Mouse (Mus musculus) embryonic facial prominence, embryonic 10.5 days (tissue): ENCODE measurements around the gene Lrrc75a. TPM values are rescaled to one million over a fixed set of nuclear protein-coding genes. Genes with fewer than 3 reads are reported as not detected.
A peak's percentile ranks its signal among the peaks of the same experiment; 100 is the strongest.

Experiments
- DNase-seq: peaks from one replicate; pipeline ENCODE4 v3.0.0-alpha.2; 2017; ENCODE audit warnings: low spot score
- H3K27ac ChIP-seq: fragments of 300-500 bp; sonication (generic); replicated peaks from 2 replicates; pipeline ENCODE4 v1.5.1; 2016; ENCODE audit warnings: mild to moderate bottlenecking
- H3K27me3 ChIP-seq: fragments of 300-500 bp; sonication (generic); replicated peaks from 2 replicates; pipeline ENCODE4 v1.6.1; 2016; ENCODE audit warnings: low read depth, mild to moderate bottlenecking; ENCODE audit not compliant: poor library complexity, severe bottlenecking
- H3K36me3 ChIP-seq: fragments of 300-500 bp; sonication (generic); replicated peaks from 2 replicates; pipeline ENCODE4 v1.6.1; 2016; ENCODE audit warnings: mild to moderate bottlenecking, moderate library complexity
- H3K4me1 ChIP-seq: fragments of 300-500 bp; sonication (generic); 2 replicates; pipeline ENCODE4 v1.6.1; 2016
- H3K4me3 ChIP-seq: fragments of 300-500 bp; sonication (generic); 2 replicates; pipeline ENCODE4 v1.5.1; 2016; ENCODE audit warnings: mild to moderate bottlenecking, moderate library complexity
- H3K9me3 ChIP-seq: fragments of 300-500 bp; sonication (generic); 2 replicates; pipeline ENCODE4 v1.6.1; 2016; ENCODE audit warnings: mild to moderate bottlenecking
- WGBS: fragments of 180-500 bp; shearing (Covaris S2); methylation state at CpG from one replicate; pipeline ENCODE4 v1.1.7; 2016; 5-methylcytosine and 5-hydroxymethylcytosine counted together
- polyA plus RNA-seq: library from polyadenylated mRNA; unstranded; fragments of >200 nt; fragmentation: Nextera tagmentation; extraction: Ambion mirVana; gene quantifications from 2 replicates; pipeline ENCODE4 v1.2.1, GENCODE M21; 2016

The Lrrc75a gene
- polyA plus RNA-seq, 1 experiment from 2014 or later: 12.9 TPM

- H3K27ac ChIP-seq: no peak overlapping the region
- H3K4me3 ChIP-seq: no peak overlapping the region
- 87% methylated on average over 10 of the region's 10 CpGs for WGBS
- peaks cover 66% of the 10 kb centered on the region for H3K4me1 ChIP-seq
- peaks cover 25% of the 10 kb centered on the region for H3K36me3 ChIP-seq
- H3K9me3 ChIP-seq: no peaks in the 10 kb centered on the region
- no peak for DNase-seq
- H3K27me3 ChIP-seq: no peaks in the 10 kb centered on the region
These were observed 4.5 kb downstream of the Lrrc75a start for GRCm38 (mm10) chr11:62643681-62644363.

GRCm38 (mm10) chr11:62643011-62643631, 5.2 kb downstream of the Lrrc75a start:
- Histone ChIP-seq H3K36me3 (peaks cover 26% of the 10 kb centered on the region), H3K4me3 (no peak overlapping the region), H3K4me1 (peaks cover 72% of the 10 kb centered on the region), H3K9me3 (no peaks in the 10 kb centered on the region), H3K27me3 (no peaks in the 10 kb centered on the region), H3K27ac (no peak overlapping the region)
- no peak for DNase-seq
- 71% methylated on average over 8 of the region's 8 CpGs for WGBS

GRCm38 (mm10) chr11:62642023-62642844, 6.1 kb downstream of the Lrrc75a start:
- Histone ChIP-seq H3K27ac (no peak overlapping the region), H3K4me1 (peaks cover 70% of the 10 kb centered on the region), H3K9me3 (no peaks in the 10 kb centered on the region), H3K4me3 (no peak overlapping the region), H3K27me3 (no peaks in the 10 kb centered on the region), H3K36me3 (peaks cover 35% of the 10 kb centered on the region)
- DNase-seq: no peak
- WGBS: 72% methylated on average over 11 of the region's 11 CpGs

- Histone ChIP-seq H3K27ac (no peak overlapping the region), H3K36me3 (peaks cover 36% of the 10 kb centered on the region), H3K27me3 (no peaks in the 10 kb centered on the region), H3K4me1 (peaks cover 67% of the 10 kb centered on the region), H3K4me3 (no peak overlapping the region), H3K9me3 (no peaks in the 10 kb centered on the region)
- 88% methylated on average over 3 of the region's 3 CpGs for WGBS
- DNase-seq: no peak
These were observed 7.9 kb downstream of the Lrrc75a start for GRCm38 (mm10) chr11:62640378-62640777.

- no peak for DNase-seq
- peaks cover 50% of the 10 kb centered on the region for H3K4me1 ChIP-seq
- H3K36me3 ChIP-seq: peaks cover 24% of the 10 kb centered on the region
- WGBS: 91% methylated on average over 4 of the region's 4 CpGs
- no peak overlapping the region for H3K27ac ChIP-seq
- no peaks in the 10 kb centered on the region for H3K9me3 ChIP-seq
- no peaks in the 10 kb centered on the region for H3K27me3 ChIP-seq
- no peak overlapping the region for H3K4me3 ChIP-seq
These were observed 9.9 kb downstream of the Lrrc75a start for GRCm38 (mm10) chr11:62638402-62638801.

- DNase-seq: no peak
- 91% methylated on average over 6 of the region's 6 CpGs for WGBS
- Histone ChIP-seq H3K27me3 (no peaks in the 10 kb centered on the region), H3K36me3 (peaks cover 23% of the 10 kb centered on the region), H3K27ac (no peak overlapping the region), H3K9me3 (no peaks in the 10 kb centered on the region), H3K4me1 (peaks cover 44% of the 10 kb centered on the region), H3K4me3 (no peak overlapping the region)
These were observed 10.5 kb downstream of the Lrrc75a start for GRCm38 (mm10) chr11:62637806-62638205.

- Histone ChIP-seq H3K36me3 (peaks cover 23% of the 10 kb centered on the region), H3K4me3 (no peak overlapping the region), H3K4me1 (peaks cover 40% of the 10 kb centered on the region), H3K9me3 (no peaks in the 10 kb centered on the region), H3K27ac (no peak overlapping the region), H3K27me3 (no peaks in the 10 kb centered on the region)
- no peak for DNase-seq
- WGBS: 77% methylated on average over 5 of the region's 5 CpGs
These were observed 10.9 kb downstream of the Lrrc75a start for GRCm38 (mm10) chr11:62637401-62637800.

GRCm38 (mm10) chr11:62636840-62637221, 11.5 kb downstream of the Lrrc75a start:
- WGBS: 89% methylated on average over 3 of the region's 3 CpGs

GRCm38 (mm10) chr11:62636105-62636839, 12.1 kb downstream of the Lrrc75a start:
- Histone ChIP-seq H3K4me1 (peaks cover 46% of the 10 kb centered on the region), H3K27ac (peak overlapping the region; percentile 54), H3K36me3 (peaks cover 23% of the 10 kb centered on the region), H3K4me3 (no peak overlapping the region), H3K27me3 (no peaks in the 10 kb centered on the region), H3K9me3 (no peaks in the 10 kb centered on the region)
- DNase-seq: no peak
- 58% methylated on average over 11 of the region's 11 CpGs for WGBS

More at GRCm38 (mm10) chr11:62636840-62637221, 11.5 kb downstream of the Lrrc75a start:
- H3K36me3 ChIP-seq: peaks cover 23% of the 10 kb centered on the region
- H3K9me3 ChIP-seq: no peaks in the 10 kb centered on the region
- no peak for DNase-seq
- peaks cover 41% of the 10 kb centered on the region for H3K4me1 ChIP-seq
- H3K27me3 ChIP-seq: no peaks in the 10 kb centered on the region
- H3K27ac ChIP-seq: no peak overlapping the region
- H3K4me3 ChIP-seq: no peak overlapping the region

GRCm38 (mm10) chr11:62635406-62635805, 12.9 kb downstream of the Lrrc75a start:
- 68% methylated on average over 3 of the region's 3 CpGs for WGBS
- peaks cover 23% of the 10 kb centered on the region for H3K36me3 ChIP-seq
- DNase-seq: no peak
- peaks cover 54% of the 10 kb centered on the region for H3K4me1 ChIP-seq
- H3K27ac ChIP-seq: no peak overlapping the region
- no peaks in the 10 kb centered on the region for H3K27me3 ChIP-seq
- no peaks in the 10 kb centered on the region for H3K9me3 ChIP-seq
- no peak overlapping the region for H3K4me3 ChIP-seq

GRCm38 (mm10) chr11:62631138-62631537, 17.2 kb downstream of the Lrrc75a start:
- no peaks in the 10 kb centered on the region for H3K27me3 ChIP-seq
- DNase-seq: no peak
- peak overlapping the region; percentile 87 for H3K27ac ChIP-seq
- H3K9me3 ChIP-seq: no peaks in the 10 kb centered on the region
- H3K4me1 ChIP-seq: peaks cover 53% of the 10 kb centered on the region
- 35% methylated on average over 4 of the region's 4 CpGs for WGBS
- peak overlapping the region; percentile 49; the same call in 1 of the 2 replicates for H3K4me3 ChIP-seq
- peaks cover 15% of the 10 kb centered on the region for H3K36me3 ChIP-seq

GRCm38 (mm10) chr11:62630225-62630821, 18.0 kb downstream of the Lrrc75a start:
- peak overlapping the region; percentile 49 for H3K4me3 ChIP-seq
- peak; percentile 40 for DNase-seq
- no peaks in the 10 kb centered on the region for H3K27me3 ChIP-seq
- H3K27ac ChIP-seq: peak overlapping the region; percentile 87
- no peaks in the 10 kb centered on the region for H3K9me3 ChIP-seq
- peaks cover 54% of the 10 kb centered on the region for H3K4me1 ChIP-seq
- H3K36me3 ChIP-seq: peaks cover 15% of the 10 kb centered on the region
- 2% methylated on average over 11 of the region's 11 CpGs for WGBS
